8 mouse cellular contexts compared by ENCODE assay signal in genomic region chr9:72806731-72807419, GRCm38 (mm10). TPM values are rescaled to one million over a fixed set of nuclear protein-coding genes. Genes with fewer than 3 reads are reported as not detected.
DNase-seq lines count a peak whose midpoint lies in the region; ATAC-seq and TF ChIP-seq lines count a peak whose summit lies in the region.

Prtg (plus strand) TSS chr9:72806874.

- peak within 1 kb of the TSS; percentile 89 for H3K9ac ChIP-seq in forebrain, embryonic 11.5 days (ENCODE audit: low read length)

- TF ChIP-seq CTCF in kidney, adult 2 months (conservative IDR thresholded peaks at IDR 0.05; ENCODE audit: insufficient read depth, insufficient read length, low read depth, low read length) = no peak

- H3K27me3 ChIP-seq in kidney, adult 2 months (replicated peaks; ENCODE audit: control insufficient read depth, insufficient read depth, low read length) = peaks cover 5% of the 10 kb centered on the region
- no peaks in the 10 kb centered on the region for H3K27me3 ChIP-seq in forebrain, embryonic 11.5 days (ENCODE audit: control insufficient read depth, insufficient read depth, low read length)
- no peaks in the 10 kb centered on the region for H3K27me3 ChIP-seq in hindbrain, embryonic 10.5 days (ENCODE audit: insufficient read depth, poor library complexity, severe bottlenecking)

- no peaks in the 10 kb centered on the region for H3K36me3 ChIP-seq in kidney, adult 2 months (ENCODE audit: control insufficient read depth, insufficient read depth, low read length)
- no peaks in the 10 kb centered on the region for H3K36me3 ChIP-seq in forebrain, embryonic 11.5 days (ENCODE audit: control insufficient read depth, insufficient read depth, low read length)
- peaks cover 22% of the 10 kb centered on the region for H3K36me3 ChIP-seq in hindbrain, embryonic 10.5 days

- DNase-seq in kidney, adult 2 months = no peak
- no peak for DNase-seq in kidney, adult 11 months
- DNase-seq in ZHBTc4 (ENCODE audit: low read depth, low spot score) (peak; percentile 55), liver (peak; percentile 21)
- DNase-seq in forebrain, embryonic 11.5 days (ENCODE audit: low spot score) = peak; percentile 88
- peak; percentile 93 for DNase-seq in hindbrain, embryonic 10.5 days (ENCODE audit: low spot score)
- DNase-seq in ovary, postnatal 14 days (ENCODE audit: low spot score) = peak; percentile 35
- no peak for DNase-seq in urinary bladder, postnatal 10 days (ENCODE audit: low spot score)

- H3K4me2 ChIP-seq in forebrain, embryonic 11.5 days (ENCODE audit: low read depth, low read length, severe bottlenecking) = peak within 1 kb of the TSS; percentile 98

- H3K27ac ChIP-seq in kidney, adult 2 months (ENCODE audit: insufficient read depth, low read depth, low read length) = no peak within 1 kb of the TSS
- peak within 1 kb of the TSS; percentile 93 for H3K27ac ChIP-seq in forebrain, embryonic 11.5 days (ENCODE audit: low read depth, low read length)
- peak within 1 kb of the TSS; percentile 100 for H3K27ac ChIP-seq in hindbrain, embryonic 10.5 days

- peak within 1 kb of the TSS; percentile 51 for H3K4me3 ChIP-seq in kidney, adult 2 months (ENCODE audit: insufficient read depth, low read depth, low read length)
- peak within 1 kb of the TSS; percentile 87 for H3K4me3 ChIP-seq in forebrain, embryonic 11.5 days (ENCODE audit: low read depth, low read length)
- peak within 1 kb of the TSS; percentile 97 for H3K4me3 ChIP-seq in hindbrain, embryonic 10.5 days

- no peaks in the 10 kb centered on the region for H3K9me3 ChIP-seq in forebrain, embryonic 11.5 days (ENCODE audit: control insufficient read depth, low read length)
- H3K9me3 ChIP-seq in hindbrain, embryonic 10.5 days = no peaks in the 10 kb centered on the region

- no peak for TF ChIP-seq POLR2A in kidney, adult 2 months (IDR thresholded peaks at IDR 0.05; ENCODE audit: low read depth, low read length)

- WGBS in kidney, adult 2 months = 3% methylated on average over 54 of the region's 57 CpGs
- under 1% methylated on average over 56 of the region's 57 CpGs for WGBS in forebrain, embryonic 11.5 days
- under 1% methylated on average over 57 of the region's 57 CpGs for WGBS in hindbrain, embryonic 10.5 days

- peak; percentile 84 for ATAC-seq in forebrain, embryonic 11.5 days (replicated peaks; ENCODE audit: low FRiP score)

- H3K4me1 ChIP-seq in kidney, adult 2 months (ENCODE audit: control insufficient read depth, insufficient read depth, low read length) = no peaks in the 10 kb centered on the region
- H3K4me1 ChIP-seq in forebrain, embryonic 11.5 days (replicated peaks; ENCODE audit: control insufficient read depth, insufficient read depth, low read length) = peaks cover 12% of the 10 kb centered on the region; the same call in 1 of the 2 replicates
- H3K4me1 ChIP-seq in hindbrain, embryonic 10.5 days (replicated peaks) = peaks cover 74% of the 10 kb centered on the region

RNA-seq across cellular contexts. Expression of gene Prtg, which starts in this region (rescaled TPM):
- 0.06 and 0.15 TPM in 2 replicates for polyA plus RNA-seq in kidney, adult 2 months (2012; rRNA removed)
- polyA plus RNA-seq in forebrain, embryonic 11.5 days (2014; fragmentation: Nextera tagmentation; extraction: Ambion mirVana) = 3.4 and 3.6 TPM in 2 replicates
- polyA plus RNA-seq in hindbrain, embryonic 10.5 days (2016; fragmentation: Nextera tagmentation; extraction: Ambion mirVana) = 7.6 and 19.9 TPM in 2 replicates

Comparison
In these comparisons a context has a peak if more than half of its experiments do, and no peak if none do; other contexts are left out.
1. DNase-seq: peak in ZHBTc4 (single experiment), forebrain, embryonic 11.5 days (single experiment), hindbrain, embryonic 10.5 days (single experiment), liver (single experiment) and ovary, postnatal 14 days (single experiment); none in kidney, adult 2 months (single experiment), kidney, adult 11 months (single experiment) and urinary bladder, postnatal 10 days (single experiment).
2. Peak in every context shown above with its lines, with median percentiles within 50 percentile points of each other: H3K4me3 ChIP-seq.